Mouse (Mus musculus): ENCODE measurements around the gene Minpp1. TPM values are rescaled to one million over a fixed set of nuclear protein-coding genes. Genes with fewer than 3 reads are reported as not detected.

Minpp1 gene
- polyA plus RNA-seq, 1 experiment from 2014 or later = 58.2 TPM

DNA sequence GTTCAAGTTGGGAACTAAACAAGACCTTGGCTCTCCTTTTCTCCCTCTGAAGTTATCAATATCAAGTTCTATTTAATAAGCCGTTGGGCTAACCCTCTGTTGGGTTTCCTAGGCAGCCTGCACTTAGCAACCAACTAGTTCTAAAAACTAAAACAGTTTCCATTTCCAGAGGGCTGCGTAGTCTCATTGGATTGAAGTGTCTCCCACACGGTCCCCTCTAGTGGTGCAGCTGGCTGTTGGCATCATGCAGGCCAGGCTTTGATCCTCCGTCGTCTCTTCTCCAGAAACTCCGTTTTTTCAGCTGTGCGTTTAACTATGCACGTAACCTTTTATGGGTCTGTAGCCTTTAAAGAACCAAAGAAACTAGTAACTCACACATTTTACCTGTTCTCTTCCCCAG lies 7.9 kb downstream of the Minpp1 start:
- Histone ChIP-seq H3K9ac (replicated peaks; ENCODE audit: low read depth, low read length) (no peak overlapping the region), H3K27ac (ENCODE audit: low read length) (no peak overlapping the region), H3K4me2 (replicated peaks; ENCODE audit: low read depth, low read length) (no peak overlapping the region), H3K36me3 (ENCODE audit: control insufficient read depth, insufficient read depth, low read length) (peaks cover 19% of the 10 kb centered on the region), H3K9me3 (ENCODE audit: control insufficient read depth, low read depth, low read length) (no peaks in the 10 kb centered on the region), H3K4me3 (ENCODE audit: low read depth, low read length) (no peak overlapping the region), H3K27me3 (ENCODE audit: control insufficient read depth, insufficient read depth, low read length) (no peaks in the 10 kb centered on the region), H3K4me1 (ENCODE audit: control insufficient read depth, insufficient read depth, low read length) (no peaks in the 10 kb centered on the region)
- 87% methylated on average over 8 of the region's 8 CpGs for WGBS
- ATAC-seq (ENCODE audit: insufficient number of reproducible peaks, insufficient read depth, low FRiP score, low read depth) = no peak

DNA sequence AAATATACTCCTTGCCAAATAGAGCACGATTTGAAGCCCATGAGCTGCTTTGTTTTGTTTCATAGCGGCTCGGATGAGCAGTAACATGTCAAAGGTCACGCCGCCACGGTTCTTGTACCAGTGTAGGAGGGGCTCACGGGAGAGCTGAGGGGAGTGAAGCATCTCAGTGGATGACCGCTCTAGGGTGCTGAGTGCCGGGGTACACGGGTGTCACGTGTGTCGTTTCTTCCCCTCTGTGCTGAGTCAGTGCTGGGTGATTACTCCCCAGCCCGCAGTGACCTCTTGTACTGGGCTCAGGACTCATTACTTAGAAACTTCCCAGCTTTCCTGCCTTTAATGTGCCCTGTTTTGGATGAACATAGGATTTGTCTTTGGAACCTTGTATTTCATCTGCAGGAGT lies 9.0 kb downstream of the Minpp1 start:
- peaks cover 27% of the 10 kb centered on the region for H3K36me3 ChIP-seq (ENCODE audit: control insufficient read depth, insufficient read depth, low read length)
- no peak for ATAC-seq (ENCODE audit: insufficient number of reproducible peaks, insufficient read depth, low FRiP score, low read depth)

DNA sequence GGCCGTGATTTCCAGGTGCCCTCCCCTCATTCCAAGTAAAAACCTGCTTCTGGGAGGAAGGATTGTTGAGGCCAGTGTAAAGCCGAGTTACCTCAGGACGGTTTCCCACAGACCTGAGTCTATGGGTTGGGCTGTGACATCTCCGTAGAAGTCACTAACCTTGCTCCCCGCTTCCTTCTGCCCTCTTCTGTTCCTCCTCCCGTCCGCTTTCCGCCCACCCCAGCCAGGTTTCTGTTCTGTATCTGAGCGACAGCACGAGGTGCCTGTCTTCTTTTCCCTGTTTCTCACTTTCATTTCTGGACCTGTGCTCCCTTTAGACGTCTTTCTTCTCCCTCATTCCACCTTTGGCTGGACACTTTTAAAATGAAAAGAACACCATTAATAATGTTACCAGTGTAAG lies 9.5 kb downstream of the Minpp1 start:
- WGBS = 86% methylated on average over 11 of the region's 11 CpGs
- Histone ChIP-seq H3K9me3 (ENCODE audit: control insufficient read depth, low read depth, low read length) (no peaks in the 10 kb centered on the region), H3K27ac (ENCODE audit: low read length) (no peak overlapping the region), H3K36me3 (ENCODE audit: control insufficient read depth, insufficient read depth, low read length) (peaks cover 27% of the 10 kb centered on the region), H3K27me3 (ENCODE audit: control insufficient read depth, insufficient read depth, low read length) (no peaks in the 10 kb centered on the region), H3K9ac (replicated peaks; ENCODE audit: low read depth, low read length) (no peak overlapping the region), H3K4me1 (ENCODE audit: control insufficient read depth, insufficient read depth, low read length) (no peaks in the 10 kb centered on the region), H3K4me3 (ENCODE audit: low read depth, low read length) (no peak overlapping the region), H3K4me2 (replicated peaks; ENCODE audit: low read depth, low read length) (no peak overlapping the region)
- no peak for ATAC-seq (ENCODE audit: insufficient number of reproducible peaks, insufficient read depth, low FRiP score, low read depth)

More for the DNA sequence above, 9.0 kb downstream of the Minpp1 start:
- Histone ChIP-seq H3K27me3 (ENCODE audit: control insufficient read depth, insufficient read depth, low read length) (no peaks in the 10 kb centered on the region), H3K4me1 (ENCODE audit: control insufficient read depth, insufficient read depth, low read length) (no peaks in the 10 kb centered on the region), H3K9me3 (ENCODE audit: control insufficient read depth, low read depth, low read length) (no peaks in the 10 kb centered on the region), H3K9ac (replicated peaks; ENCODE audit: low read depth, low read length) (no peak overlapping the region), H3K4me3 (ENCODE audit: low read depth, low read length) (no peak overlapping the region), H3K27ac (ENCODE audit: low read length) (no peak overlapping the region), H3K4me2 (replicated peaks; ENCODE audit: low read depth, low read length) (no peak overlapping the region)
- 89% methylated on average over 13 of the region's 13 CpGs for WGBS

DNA sequence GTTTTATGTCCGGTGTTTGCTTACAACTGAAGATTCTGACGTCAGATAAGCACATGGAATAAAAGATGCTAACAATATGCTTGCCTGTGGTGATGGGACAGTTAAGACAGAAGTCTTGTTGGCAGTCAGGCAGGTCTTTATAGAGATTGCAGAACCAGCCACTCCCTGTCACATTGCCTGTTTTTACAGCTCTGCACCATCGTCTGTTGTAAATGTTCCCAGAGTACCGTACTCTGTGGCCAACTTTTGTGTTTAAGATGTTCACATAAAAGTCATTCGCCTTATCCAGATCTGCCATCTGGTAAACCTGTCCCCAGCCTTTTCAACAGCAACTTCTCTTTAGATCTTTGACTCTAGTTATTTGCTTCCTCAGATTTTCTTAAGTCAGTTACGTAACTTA lies 11.8 kb downstream of the Minpp1 start:
- 83% methylated on average over 6 of the region's 6 CpGs for WGBS
- H3K9me3 ChIP-seq (ENCODE audit: control insufficient read depth, low read depth, low read length) = no peaks in the 10 kb centered on the region
- no peak overlapping the region for H3K9ac ChIP-seq (replicated peaks; ENCODE audit: low read depth, low read length)
- H3K4me1 ChIP-seq (ENCODE audit: control insufficient read depth, insufficient read depth, low read length) = no peaks in the 10 kb centered on the region
- H3K27me3 ChIP-seq (ENCODE audit: control insufficient read depth, insufficient read depth, low read length) = no peaks in the 10 kb centered on the region
- no peak for ATAC-seq (ENCODE audit: insufficient number of reproducible peaks, insufficient read depth, low FRiP score, low read depth)
- H3K27ac ChIP-seq (ENCODE audit: low read length) = no peak overlapping the region
- H3K4me3 ChIP-seq (ENCODE audit: low read depth, low read length) = no peak overlapping the region
- peaks cover 22% of the 10 kb centered on the region for H3K36me3 ChIP-seq (ENCODE audit: control insufficient read depth, insufficient read depth, low read length)
- no peak overlapping the region for H3K4me2 ChIP-seq (replicated peaks; ENCODE audit: low read depth, low read length)

DNA sequence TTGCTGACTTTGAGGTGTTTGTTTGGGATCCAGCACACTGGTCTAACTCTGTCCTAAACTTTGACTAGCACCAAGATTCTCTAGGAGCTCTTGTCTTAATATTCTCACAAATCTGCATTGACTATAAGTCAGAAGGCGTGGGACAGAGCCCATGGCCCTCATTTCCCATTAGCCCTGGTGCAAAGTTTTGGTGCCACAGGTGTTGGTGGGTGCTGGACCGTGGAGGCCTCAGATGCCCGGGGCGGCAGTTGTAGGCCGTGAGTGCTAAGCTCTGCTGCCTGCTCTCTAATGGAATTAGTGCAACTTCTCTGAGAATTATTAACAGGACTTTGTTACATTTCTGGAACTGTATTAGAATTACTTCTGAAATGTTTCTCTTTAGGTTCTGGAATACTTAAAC lies 12.4 kb downstream of the Minpp1 start:
- H3K36me3 ChIP-seq (ENCODE audit: control insufficient read depth, insufficient read depth, low read length) = peaks cover 22% of the 10 kb centered on the region
- 97% methylated on average over 5 of the region's 5 CpGs for WGBS
- no peaks in the 10 kb centered on the region for H3K4me1 ChIP-seq (ENCODE audit: control insufficient read depth, insufficient read depth, low read length)
- no peaks in the 10 kb centered on the region for H3K9me3 ChIP-seq (ENCODE audit: control insufficient read depth, low read depth, low read length)
- no peak overlapping the region for H3K4me2 ChIP-seq (replicated peaks; ENCODE audit: low read depth, low read length)
- no peak overlapping the region for H3K27ac ChIP-seq (ENCODE audit: low read length)
- no peak overlapping the region for H3K4me3 ChIP-seq (ENCODE audit: low read depth, low read length)
- no peak overlapping the region for H3K9ac ChIP-seq (replicated peaks; ENCODE audit: low read depth, low read length)
- H3K27me3 ChIP-seq (ENCODE audit: control insufficient read depth, insufficient read depth, low read length) = no peaks in the 10 kb centered on the region
- ATAC-seq (ENCODE audit: insufficient number of reproducible peaks, insufficient read depth, low FRiP score, low read depth) = no peak

DNA sequence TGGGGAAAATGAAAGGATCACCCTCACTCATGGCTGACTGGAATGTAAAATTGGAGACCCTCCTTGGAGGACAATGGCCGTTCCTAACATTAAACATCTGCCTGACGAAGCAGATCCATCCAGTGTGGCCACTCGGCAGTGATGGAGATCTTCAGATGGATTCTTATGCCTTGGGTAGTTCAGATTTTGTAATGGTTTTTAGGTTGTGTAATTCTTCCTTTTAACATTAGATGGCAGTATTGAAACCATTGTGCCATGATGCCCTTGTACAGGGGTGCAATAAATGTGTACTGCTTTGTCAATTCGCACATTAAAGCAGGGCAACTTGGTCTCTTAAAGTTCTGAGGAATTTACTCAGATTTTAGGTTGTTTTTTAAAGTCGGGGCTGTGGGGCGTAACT lies 15.8 kb downstream of the Minpp1 start:
- Histone ChIP-seq H3K9ac (replicated peaks; ENCODE audit: low read depth, low read length) (no peak overlapping the region), H3K27me3 (ENCODE audit: control insufficient read depth, insufficient read depth, low read length) (no peaks in the 10 kb centered on the region), H3K9me3 (ENCODE audit: control insufficient read depth, low read depth, low read length) (no peaks in the 10 kb centered on the region), H3K4me2 (replicated peaks; ENCODE audit: low read depth, low read length) (no peak overlapping the region), H3K36me3 (ENCODE audit: control insufficient read depth, insufficient read depth, low read length) (peaks cover 15% of the 10 kb centered on the region), H3K4me1 (ENCODE audit: control insufficient read depth, insufficient read depth, low read length) (no peaks in the 10 kb centered on the region), H3K27ac (ENCODE audit: low read length) (no peak overlapping the region), H3K4me3 (ENCODE audit: low read depth, low read length) (no peak overlapping the region)
- WGBS = 87% methylated on average over 6 of the region's 6 CpGs
- no peak for ATAC-seq (ENCODE audit: insufficient number of reproducible peaks, insufficient read depth, low FRiP score, low read depth)

DNA sequence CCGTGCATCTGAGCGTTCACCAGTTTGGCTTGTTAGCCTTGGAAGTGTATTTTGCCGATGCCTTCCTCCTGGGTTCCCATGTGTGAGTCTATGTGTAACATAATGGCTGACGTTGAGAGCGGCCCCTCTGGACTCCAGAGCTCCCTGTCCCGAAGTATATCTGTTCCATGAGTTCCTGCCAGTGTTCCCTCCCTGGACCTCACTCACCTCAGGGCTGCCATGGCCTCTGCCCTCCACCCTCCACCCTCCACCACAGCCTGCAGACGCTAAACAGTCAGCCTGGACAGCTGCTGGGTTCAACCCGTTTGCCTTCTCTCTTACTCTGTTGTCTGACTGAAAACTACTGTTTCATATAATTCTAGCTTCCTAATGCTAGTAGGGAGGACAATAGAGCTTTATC lies 20.5 kb downstream of the Minpp1 start:
- Histone ChIP-seq H3K4me3 (ENCODE audit: low read depth, low read length) (no peak overlapping the region), H3K4me2 (replicated peaks; ENCODE audit: low read depth, low read length) (no peak overlapping the region), H3K36me3 (ENCODE audit: control insufficient read depth, insufficient read depth, low read length) (peaks cover 3% of the 10 kb centered on the region; the same call in 1 of the 2 replicates), H3K9me3 (ENCODE audit: control insufficient read depth, low read depth, low read length) (no peaks in the 10 kb centered on the region), H3K4me1 (ENCODE audit: control insufficient read depth, insufficient read depth, low read length) (no peaks in the 10 kb centered on the region), H3K9ac (replicated peaks; ENCODE audit: low read depth, low read length) (no peak overlapping the region), H3K27ac (ENCODE audit: low read length) (no peak overlapping the region), H3K27me3 (ENCODE audit: control insufficient read depth, insufficient read depth, low read length) (no peaks in the 10 kb centered on the region)
- ATAC-seq (ENCODE audit: insufficient number of reproducible peaks, insufficient read depth, low FRiP score, low read depth) = no peak
- 77% methylated on average over 8 of the region's 8 CpGs for WGBS

DNA sequence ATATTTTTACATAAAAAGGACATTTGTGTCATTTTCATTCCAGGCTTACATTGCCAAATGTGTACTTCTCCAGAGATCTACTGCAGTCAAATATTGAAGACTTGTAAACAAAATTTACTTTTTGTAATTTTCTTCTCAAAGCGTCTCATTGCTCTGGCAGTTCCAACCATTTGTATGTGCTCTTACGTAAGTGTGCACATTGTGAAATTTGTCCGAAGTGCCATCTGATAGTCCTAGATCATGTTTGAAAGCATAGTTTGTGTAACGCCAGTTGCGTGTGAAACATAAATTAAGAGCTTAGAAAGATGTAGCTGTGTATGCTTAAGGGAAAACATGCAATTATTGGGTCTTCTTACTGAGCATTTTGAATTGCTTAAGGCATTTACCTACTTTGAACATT lies 20.9 kb downstream of the Minpp1 start:
- Histone ChIP-seq H3K27ac (ENCODE audit: low read length) (no peak overlapping the region), H3K27me3 (ENCODE audit: control insufficient read depth, insufficient read depth, low read length) (no peaks in the 10 kb centered on the region), H3K36me3 (ENCODE audit: control insufficient read depth, insufficient read depth, low read length) (peaks cover 5% of the 10 kb centered on the region; the same call in 1 of the 2 replicates), H3K9ac (replicated peaks; ENCODE audit: low read depth, low read length) (no peak overlapping the region), H3K4me1 (ENCODE audit: control insufficient read depth, insufficient read depth, low read length) (no peaks in the 10 kb centered on the region), H3K4me3 (ENCODE audit: low read depth, low read length) (no peak overlapping the region), H3K4me2 (replicated peaks; ENCODE audit: low read depth, low read length) (no peak overlapping the region), H3K9me3 (ENCODE audit: control insufficient read depth, low read depth, low read length) (no peaks in the 10 kb centered on the region)
- WGBS = 93% methylated on average over 5 of the region's 5 CpGs
- no peak for ATAC-seq (ENCODE audit: insufficient number of reproducible peaks, insufficient read depth, low FRiP score, low read depth)

DNA sequence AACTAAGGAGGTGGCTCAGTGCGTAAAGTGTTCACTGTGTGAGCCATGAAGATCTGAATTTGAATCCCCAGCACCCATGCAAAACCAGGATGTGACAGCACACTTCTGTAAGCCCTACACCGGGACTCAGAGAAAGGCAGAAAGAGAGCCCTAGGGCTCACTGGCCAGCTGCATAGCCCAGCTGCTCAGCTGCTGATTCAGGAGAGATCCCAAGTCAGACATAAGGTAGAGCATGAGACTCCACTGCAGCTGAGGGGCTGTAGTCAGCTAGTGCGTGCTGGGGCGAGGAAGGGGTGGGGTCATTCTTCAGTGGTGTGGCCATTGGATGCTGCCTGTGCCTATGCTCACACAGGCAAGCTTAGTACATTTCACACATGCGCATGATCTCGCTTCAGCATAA lies 21.5 kb downstream of the Minpp1 start:
- 93% methylated on average over 6 of the region's 6 CpGs for WGBS
- no peak overlapping the region for H3K4me2 ChIP-seq (replicated peaks; ENCODE audit: low read depth, low read length)
- H3K9ac ChIP-seq (replicated peaks; ENCODE audit: low read depth, low read length) = no peak overlapping the region
- no peak overlapping the region for H3K27ac ChIP-seq (ENCODE audit: low read length)
- no peaks in the 10 kb centered on the region for H3K4me1 ChIP-seq (ENCODE audit: control insufficient read depth, insufficient read depth, low read length)
- H3K4me3 ChIP-seq (ENCODE audit: low read depth, low read length) = no peak overlapping the region
- H3K27me3 ChIP-seq (ENCODE audit: control insufficient read depth, insufficient read depth, low read length) = no peaks in the 10 kb centered on the region
- peaks cover 3% of the 10 kb centered on the region; the same call in 1 of the 2 replicates for H3K9me3 ChIP-seq (ENCODE audit: control insufficient read depth, low read depth, low read length)
- H3K36me3 ChIP-seq (ENCODE audit: control insufficient read depth, insufficient read depth, low read length) = peaks cover 8% of the 10 kb centered on the region; the same call in 1 of the 2 replicates
- no peak for ATAC-seq (ENCODE audit: insufficient number of reproducible peaks, insufficient read depth, low FRiP score, low read depth)

Measured in stomach, embryonic 14.5 days (tissue).